Mouse (Mus musculus): ENCODE measurements around the gene Maml1.

DNA sequence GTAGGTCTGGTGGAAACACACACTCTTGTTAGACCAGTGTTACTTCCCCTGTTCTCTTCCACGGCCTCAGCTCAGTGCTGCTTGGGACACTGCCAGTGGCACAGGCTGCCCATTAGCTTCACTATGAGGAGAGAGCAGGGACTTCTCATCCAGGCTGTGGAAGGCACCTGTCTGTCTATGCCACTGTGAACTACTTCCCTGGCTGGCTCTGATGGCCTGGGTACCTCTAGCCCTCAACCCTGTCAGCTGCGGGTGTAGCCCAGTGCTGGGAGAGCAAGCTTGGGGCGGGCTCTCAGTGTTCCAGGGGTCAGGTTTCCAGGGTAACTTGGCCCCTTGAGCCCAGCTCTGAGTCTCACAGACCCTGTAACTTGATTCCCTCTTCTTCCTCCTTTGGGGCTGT lies 63.3 kb downstream of the Maml1 start:
- TF ChIP-seq POLR2A (IDR thresholded peaks at IDR 0.05; ENCODE audit: insufficient read depth, low read length), result no peak
- TF ChIP-seq CTCF (IDR thresholded peaks at IDR 0.05; ENCODE audit: low read depth, low read length), result no peak

Data from ES-Bruce4 (cell line).